Mouse (Mus musculus) gastrocnemius, adult 2 months (tissue): ENCODE measurements around the gene Creb5. TPM values are rescaled to one million over a fixed set of nuclear protein-coding genes. Genes with fewer than 3 reads are reported as not detected.

Experiments used
- DNase-seq: peaks from one replicate; pipeline ENCODE4 v3.0.0; 2022
- H3K27ac ChIP-seq: fragments of 200-600 bp; 2 replicates; pipeline ENCODE4 v1.8.1; 2022; ENCODE audit warnings: mild to moderate bottlenecking
- H3K4me3 ChIP-seq: fragments of 200-600 bp; 2 replicates; pipeline ENCODE4 v1.8.1; 2022; ENCODE audit warnings: mild to moderate bottlenecking, moderate library complexity
- CTCF ChIP-seq: fragments of 200-600 bp; IDR thresholded peaks from 2 replicates; pipeline ENCODE4 v1.8.1; 2022; ENCODE audit warnings: antibody characterized with exemption, mild to moderate bottlenecking, moderate library complexity
- intact Hi-C: fragments of 180-260 bp; cut with DNase I; formaldehyde crosslinking; loops from one replicate; pipeline ENCODE4 v1.15.1; 2025
- total RNA-seq, 2 experiments: library from RNA; stranded (reverse); gene quantifications; 2 replicates each; pipeline ENCODE4 v1.2.3; 2021

Creb5 gene
- total RNA-seq, 2 experiments from 2014 or later, result 4.5 to 6.1 TPM

DNA sequence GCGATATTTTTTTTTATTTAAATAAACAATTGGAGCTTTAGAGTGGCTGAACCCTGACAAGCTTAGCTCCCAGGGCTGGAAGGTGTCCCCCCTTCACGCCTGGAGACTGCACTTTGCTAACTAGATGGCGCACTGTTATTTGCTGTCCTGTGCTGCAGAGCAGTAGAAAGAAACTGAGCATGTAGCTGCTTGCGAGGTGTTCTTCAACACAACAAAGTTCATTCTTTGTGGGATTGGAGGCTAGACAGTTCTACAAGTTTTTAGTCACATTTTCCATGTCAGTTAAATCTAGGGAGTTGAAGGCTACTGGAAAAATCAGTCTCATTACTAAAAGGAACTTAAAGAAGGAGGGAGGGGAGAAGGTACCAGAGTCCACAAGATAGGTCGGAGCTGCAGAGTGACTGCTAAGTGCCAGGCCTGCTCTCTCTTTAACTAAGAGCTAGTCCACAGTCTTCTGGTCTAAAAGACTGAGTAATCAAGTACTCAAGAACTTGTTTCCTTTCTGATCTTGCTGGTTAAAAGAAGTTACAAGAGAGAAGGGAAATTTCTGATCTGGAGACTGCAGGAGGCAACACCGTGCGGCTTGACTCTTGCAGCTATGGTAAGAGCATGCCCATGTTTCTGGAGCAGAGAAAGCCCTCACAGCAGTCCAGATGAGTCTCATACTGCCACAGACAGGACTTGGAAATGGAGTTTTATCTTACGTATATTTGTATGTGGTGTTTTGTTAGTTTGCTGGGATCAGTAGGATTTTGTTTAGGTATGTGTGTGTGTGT is 3.3 kb downstream of the Creb5 start:
- Histone ChIP-seq H3K27ac (peak overlapping the region; percentile 3; the same call in 1 of the 2 replicates), H3K4me3 (peak overlapping the region; percentile 38)
- TF ChIP-seq CTCF, result peak; percentile 40; the same call in 1 of the 2 replicates
- peak; percentile 32 for DNase-seq
- intact Hi-C loops, result no loop called here

DNA sequence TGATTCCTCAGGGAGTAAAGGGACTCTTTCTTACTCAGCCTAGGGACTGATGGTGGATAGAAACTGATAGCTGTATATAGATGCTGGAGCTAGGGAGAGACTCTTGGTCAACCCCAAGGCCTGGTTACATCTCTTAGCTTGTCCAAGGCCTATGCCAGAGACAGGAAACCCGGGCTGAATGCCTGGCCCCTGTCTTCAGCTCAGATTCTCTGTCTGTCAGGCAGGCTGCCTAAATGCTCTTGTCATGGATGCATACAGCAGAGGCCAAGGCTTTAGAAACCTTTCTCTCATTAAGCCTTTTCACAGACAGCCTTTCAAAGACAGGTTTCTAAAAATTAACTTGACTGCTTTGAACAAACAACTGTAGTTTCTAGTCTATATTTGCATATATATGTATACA is 5.9 kb downstream of the Creb5 start:
- peak; percentile 32 for DNase-seq
- no peak overlapping the region for H3K4me3 ChIP-seq
- no peak overlapping the region for H3K27ac ChIP-seq
- intact Hi-C loops, result no loop called here
- TF ChIP-seq CTCF, result no peak

DNA sequence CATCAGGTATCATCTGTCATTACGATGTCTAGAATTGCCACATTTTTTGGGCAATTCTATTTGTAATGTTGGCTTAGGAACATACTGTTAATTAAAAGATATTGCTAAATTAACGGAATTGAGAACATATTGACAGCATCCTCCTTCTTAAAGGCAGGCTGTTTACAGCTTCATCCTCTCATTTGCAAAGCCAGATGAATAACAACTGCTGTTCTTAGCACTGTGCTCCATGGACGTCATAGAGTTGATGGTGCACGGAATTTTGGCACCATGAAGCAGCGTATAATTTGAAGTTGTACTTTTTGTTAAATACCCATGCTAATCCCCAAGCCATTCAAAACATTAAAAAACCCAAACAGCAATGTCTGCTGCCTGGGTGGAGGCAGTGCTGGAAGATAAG is 10.8 kb downstream of the Creb5 start:
- H3K4me3 ChIP-seq, result no peak overlapping the region
- no peak for DNase-seq
- intact Hi-C loops, result no loop called here
- TF ChIP-seq CTCF, result no peak
- no peak overlapping the region for H3K27ac ChIP-seq

DNA sequence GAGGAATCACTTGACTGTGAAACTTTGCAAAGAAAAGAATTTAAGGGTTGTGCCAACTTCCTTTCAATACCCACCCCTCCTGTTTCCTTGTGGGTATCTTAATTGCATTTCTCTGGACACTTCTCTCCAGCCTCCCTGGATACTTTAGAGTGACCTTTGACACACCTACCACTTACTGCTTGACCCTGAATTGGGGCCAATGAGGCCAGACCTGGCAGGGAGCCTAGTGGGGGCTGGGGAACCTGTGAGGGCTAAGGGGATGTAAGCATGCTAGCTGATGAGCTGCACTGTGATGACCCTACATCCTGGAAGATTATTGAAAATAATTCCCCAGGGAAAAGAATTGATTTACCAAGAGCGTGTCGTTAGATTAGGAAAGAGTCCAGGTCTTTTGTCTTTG is 17.1 kb downstream of the Creb5 start:
- TF ChIP-seq CTCF, result no peak
- intact Hi-C loops, result no loop called here

DNA sequence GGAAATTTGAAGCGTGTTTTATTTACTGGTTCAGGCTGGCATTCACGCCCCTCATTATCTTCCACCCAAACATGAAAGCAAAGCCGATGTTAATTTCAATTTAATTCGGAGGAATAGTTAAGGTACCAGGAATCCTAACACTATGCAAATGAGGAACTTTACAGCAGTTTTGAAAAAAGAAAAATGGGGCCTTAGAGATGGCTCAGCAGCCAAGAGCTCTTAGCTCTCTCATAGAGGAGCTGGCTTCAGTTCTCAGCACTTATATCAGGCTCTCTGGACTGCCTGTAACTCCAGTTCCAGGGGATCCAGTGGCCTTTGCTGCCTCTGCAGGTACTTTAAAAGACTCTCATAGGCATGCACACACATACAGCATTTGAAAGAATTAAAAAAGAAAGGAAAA is 19.1 kb downstream of the Creb5 start:
- Histone ChIP-seq H3K27ac (no peak overlapping the region), H3K4me3 (no peak overlapping the region)
- TF ChIP-seq CTCF, result no peak
- DNase-seq, result no peak
- intact Hi-C loops, result no loop called here

More for the DNA sequence above, 17.1 kb downstream of the Creb5 start:
- H3K27ac ChIP-seq, result no peak overlapping the region
- no peak overlapping the region for H3K4me3 ChIP-seq
- DNase-seq, result no peak

DNA sequence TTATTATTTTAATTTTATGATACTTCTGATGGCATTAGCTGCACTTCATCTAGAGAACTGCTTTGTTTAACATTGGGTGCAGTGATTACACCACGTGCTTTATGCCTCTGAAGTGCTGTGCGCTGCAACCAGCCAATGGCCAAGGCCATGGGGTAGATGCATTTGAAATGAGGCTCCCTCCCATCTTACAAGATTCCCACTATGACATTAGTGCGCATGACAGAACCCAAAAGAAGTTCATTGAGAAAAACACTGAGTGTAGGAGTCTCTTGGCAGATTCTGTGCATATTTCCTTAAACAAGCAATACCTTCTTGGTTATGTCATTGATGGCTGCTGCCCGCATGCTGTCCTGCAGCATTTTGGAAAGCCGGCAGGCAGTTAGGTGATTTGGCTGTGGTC is 19.6 kb downstream of the Creb5 start:
- intact Hi-C loops, result no loop called here
- no peak overlapping the region for H3K27ac ChIP-seq
- TF ChIP-seq CTCF, result no peak
- H3K4me3 ChIP-seq, result no peak overlapping the region
- DNase-seq, result no peak

DNA sequence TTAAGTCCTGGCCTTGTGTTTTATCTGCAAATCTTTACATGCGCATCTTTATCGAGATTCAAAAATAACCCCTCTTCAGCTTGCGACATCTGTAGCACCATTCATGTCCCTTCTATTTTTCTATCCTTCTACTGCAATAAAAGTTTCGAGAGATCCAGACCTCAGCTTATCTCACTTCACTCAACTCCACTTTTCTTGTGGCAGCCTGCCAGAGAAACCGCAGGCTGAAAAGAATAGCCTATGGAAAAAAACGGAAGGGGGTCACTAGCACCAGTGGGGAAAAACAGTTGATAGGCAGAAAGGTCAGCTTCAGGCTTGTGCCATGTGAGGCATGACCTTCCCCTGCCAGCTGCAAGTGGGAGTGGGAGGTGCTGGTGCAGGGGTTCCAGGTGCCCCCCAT is 21.6 kb downstream of the Creb5 start:
- TF ChIP-seq CTCF, result no peak
- no peak overlapping the region for H3K27ac ChIP-seq
- H3K4me3 ChIP-seq, result no peak overlapping the region
- intact Hi-C loops, result no loop called here
- DNase-seq, result no peak

DNA sequence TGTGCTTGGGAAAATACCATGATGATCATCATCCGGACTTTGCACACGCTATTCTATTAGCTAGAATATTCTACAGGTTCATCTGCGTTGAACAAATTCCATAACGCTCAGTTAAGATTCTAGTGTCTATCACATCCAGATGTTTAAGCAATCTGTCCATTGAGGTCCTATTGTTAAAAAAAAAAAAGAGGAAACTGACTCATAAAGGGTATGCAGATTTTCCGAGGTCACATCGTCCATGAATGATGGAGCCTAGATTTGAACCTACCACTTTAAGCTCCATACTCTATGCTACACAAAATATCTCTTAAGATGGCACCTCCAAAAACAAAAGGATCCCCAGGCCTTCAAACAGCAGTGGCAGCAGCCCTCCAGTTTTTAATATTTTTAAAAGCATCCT is 26.5 kb downstream of the Creb5 start:
- Histone ChIP-seq H3K4me3 (no peak overlapping the region), H3K27ac (no peak overlapping the region)
- no peak for DNase-seq
- TF ChIP-seq CTCF, result no peak
- intact Hi-C loops, result no loop called here

DNA sequence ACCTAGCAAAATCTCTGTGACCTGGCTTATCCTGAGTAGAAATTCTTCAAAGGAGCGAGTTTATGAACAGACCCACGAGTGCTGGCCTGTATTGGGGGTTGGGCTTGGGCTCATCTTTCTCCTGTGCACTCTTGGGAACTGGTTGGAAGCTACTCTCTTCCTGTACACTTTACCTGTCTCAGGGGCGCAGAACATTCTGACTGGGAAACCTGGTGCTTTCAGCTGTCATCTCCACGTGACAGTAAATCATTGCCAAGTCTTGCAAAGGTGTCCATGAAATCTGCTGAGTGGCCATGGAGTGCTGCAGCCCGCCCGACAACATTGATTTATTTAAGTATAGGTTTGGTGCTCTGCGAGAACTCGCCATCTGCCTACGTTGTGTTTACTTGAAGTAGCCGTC is 27.1 kb downstream of the Creb5 start:
- TF ChIP-seq CTCF, result no peak
- no peak for DNase-seq
- intact Hi-C loops, result no loop called here
- Histone ChIP-seq H3K4me3 (no peak overlapping the region), H3K27ac (no peak overlapping the region)

DNA sequence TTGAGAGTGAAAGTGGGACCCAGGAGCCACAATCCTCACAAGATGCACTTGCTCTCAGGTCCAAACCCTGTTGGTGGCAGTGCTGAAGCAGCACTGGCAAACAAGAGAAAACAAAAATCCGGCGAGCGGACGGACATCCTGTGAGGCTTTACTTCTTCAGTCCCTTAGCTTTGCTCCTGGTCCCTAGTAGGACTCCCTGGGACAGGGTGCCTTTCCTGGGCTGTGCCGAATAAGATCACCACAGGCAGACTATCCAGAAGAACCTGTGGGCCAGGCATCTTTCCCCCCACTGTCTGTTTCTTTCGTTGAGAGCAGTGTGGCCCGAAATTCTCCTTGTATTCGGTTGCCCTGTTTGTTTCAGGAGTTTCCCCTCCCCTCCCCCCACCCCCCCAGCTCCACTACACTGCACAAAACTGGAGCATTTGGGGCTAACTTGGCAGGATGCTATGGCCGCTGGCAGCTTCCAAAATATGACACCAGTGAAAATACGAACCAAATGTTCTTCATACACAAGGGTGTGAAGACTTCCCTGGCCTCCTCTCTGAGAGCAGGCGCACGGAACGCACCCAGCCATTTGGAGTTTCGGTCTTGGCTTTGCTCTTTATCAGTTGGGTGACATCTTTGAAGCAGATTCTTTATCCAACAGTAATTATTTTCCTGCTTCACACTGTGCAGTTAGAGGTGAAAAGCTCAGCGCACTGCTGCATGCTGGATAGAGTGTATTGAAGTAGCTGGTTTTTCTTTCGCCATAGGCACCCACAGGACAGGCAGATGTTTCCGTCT is 32.7 kb downstream of the Creb5 start:
- intact Hi-C loops, result no loop called here
- peak; percentile 34; the same call in 1 of the 2 replicates for TF ChIP-seq CTCF
- Histone ChIP-seq H3K4me3 (peak overlapping the region; percentile 60), H3K27ac (peak overlapping the region; percentile 80)
- DNase-seq, result peak; percentile 79

DNA sequence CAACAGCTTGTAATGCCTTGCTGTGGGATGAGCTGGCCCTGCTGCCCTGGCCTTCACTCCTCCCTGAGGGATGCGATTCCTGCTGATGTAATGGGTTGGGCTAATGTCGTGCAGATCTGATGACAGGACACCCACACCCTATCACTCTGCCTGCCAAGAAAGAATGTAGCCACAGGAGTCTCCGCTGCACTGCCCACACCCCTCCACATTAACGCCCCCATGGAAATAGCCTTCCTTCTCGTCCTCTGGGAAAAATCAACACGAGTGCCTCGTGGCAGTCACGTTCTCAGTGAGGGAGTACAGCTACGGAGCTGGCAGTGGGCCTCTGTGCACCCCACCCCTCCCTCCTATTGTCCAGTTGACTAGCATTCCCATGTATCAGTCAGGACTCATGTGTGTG is 50.3 kb downstream of the Creb5 start:
- DNase-seq, result peak; percentile 80
- Histone ChIP-seq H3K27ac (peak overlapping the region; percentile 31; the same call in 1 of the 2 replicates), H3K4me3 (peak overlapping the region; percentile 32; the same call in 1 of the 2 replicates)
- TF ChIP-seq CTCF, result no peak
- intact Hi-C loops, result no loop called here

DNA sequence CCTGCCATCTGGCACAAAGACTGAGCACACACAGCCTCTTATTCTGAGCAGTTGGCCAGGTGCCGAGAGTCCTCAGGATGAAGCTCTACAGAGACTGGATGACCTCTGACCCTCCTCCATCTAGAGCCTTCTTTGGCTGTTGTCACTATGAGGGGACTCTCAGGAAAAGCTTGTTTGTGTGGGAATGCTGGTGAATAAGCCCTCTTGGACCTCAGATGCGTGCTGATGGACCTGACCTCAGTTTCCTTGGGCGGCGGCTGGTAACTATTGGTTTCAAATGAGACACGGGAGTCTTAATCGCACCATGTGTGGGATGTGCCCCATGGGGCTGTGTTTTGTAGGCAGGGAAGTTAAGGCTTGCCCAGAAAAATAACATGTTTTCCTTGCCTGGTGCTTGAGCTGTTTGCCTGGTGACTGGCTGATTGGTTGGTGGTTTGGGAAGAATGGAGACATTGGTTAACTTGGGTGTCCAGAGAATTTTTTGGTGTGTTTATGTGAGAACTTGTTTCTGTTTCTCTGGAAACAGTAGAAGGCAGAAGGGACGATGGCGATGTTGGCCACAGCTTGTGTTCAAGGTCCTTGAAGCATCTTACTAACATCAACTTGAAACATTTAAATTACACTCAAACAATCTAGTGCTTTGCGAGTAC is 65.4 kb downstream of the Creb5 start:
- no peak for TF ChIP-seq CTCF
- Histone ChIP-seq H3K27ac (peak overlapping the region; percentile 16; the same call in 1 of the 2 replicates), H3K4me3 (no peak overlapping the region)
- peak; percentile 41 for DNase-seq
- intact Hi-C loops, result no loop called here

DNA sequence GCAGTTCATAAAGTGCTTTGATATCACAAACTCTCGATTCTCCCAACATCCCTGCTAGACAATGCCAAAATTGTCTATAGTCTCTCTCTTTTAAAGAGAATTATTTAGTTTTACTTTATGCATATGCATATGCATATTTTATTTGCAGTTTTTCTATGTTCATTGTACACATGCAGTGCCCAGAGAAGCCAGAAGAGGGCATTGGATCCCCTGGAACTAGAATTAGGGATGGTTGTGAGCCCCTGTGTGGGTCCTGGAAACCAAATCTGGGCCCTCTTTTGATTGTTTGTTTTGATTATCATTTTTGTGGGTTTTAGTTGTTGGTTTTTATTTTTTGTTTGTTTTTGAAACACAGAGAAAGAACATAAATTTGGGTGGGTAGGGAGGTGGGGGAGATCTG is 69.3 kb downstream of the Creb5 start:
- DNase-seq, result no peak
- peak; percentile 39 for TF ChIP-seq CTCF
- Histone ChIP-seq H3K27ac (no peak overlapping the region), H3K4me3 (no peak overlapping the region)
- intact Hi-C loops, result no loop called here
